Mouse (Mus musculus): ENCODE measurements around the gene Cdk17. TPM values are rescaled to one million over a fixed set of nuclear protein-coding genes. Genes with fewer than 3 reads are reported as not detected.

Gene Cdk17
- polyA plus RNA-seq, 1 experiment from 2014 or later = 29.9 TPM

- no peak for TF ChIP-seq CTCF (IDR thresholded peaks at IDR 0.05)
- CTCF ChIA-PET = interaction anchor here (0.7 to 1.3 kb wide), 5 partner anchors 17 to 48 kb away, joined by 3 read pairs; no protein-coding TSS in a partner anchor
- POLR2A ChIA-PET = interaction anchor here (0.6 to 0.9 kb wide), 3 partner anchors 17 to 121 kb away, joined by 3 to 4 read pairs (median 4); no protein-coding TSS in a partner anchor
- H3K27me3 ChIP-seq = no peaks in the 10 kb centered on the region
- in situ Hi-C loops (cut with MboI; ENCODE audit: low pct_unique_long_range_greater_than_20kb) = no loop called here
- no peak for ATAC-seq
- no peak for DNase-seq (ENCODE audit: low read depth, low spot score)
These were observed 148.7 kb downstream of the Cdk17 start for GRCm38 (mm10) chr10:93309131-93309933.

GRCm38 (mm10) chr10:93309934-93310621 is 149.4 kb downstream of the Cdk17 start:
- no peaks in the 10 kb centered on the region for H3K27me3 ChIP-seq
- ChIA-PET CTCF (interaction anchor here (0.9 to 1.1 kb wide), 2 partner anchors 23 to 45 kb away, joined by 3 read pairs; no protein-coding TSS in a partner anchor), POLR2A (interaction anchor here (0.6 to 0.9 kb wide), 5 partner anchors 16 to 120 kb away, joined by 3 to 4 read pairs (median 3); no protein-coding TSS in a partner anchor)
- ATAC-seq (no peak), DNase-seq (ENCODE audit: low read depth, low spot score) (no peak)
- in situ Hi-C loops (cut with MboI; ENCODE audit: low pct_unique_long_range_greater_than_20kb) = no loop called here
- TF ChIP-seq CTCF (IDR thresholded peaks at IDR 0.05) = no peak

- H3K27me3 ChIP-seq = no peaks in the 10 kb centered on the region
- no peak for TF ChIP-seq CTCF (IDR thresholded peaks at IDR 0.05)
- ATAC-seq = peak; percentile 69
- in situ Hi-C loops (cut with MboI; ENCODE audit: low pct_unique_long_range_greater_than_20kb) = no loop called here
- ChIA-PET POLR2A (interaction anchor here (0.7 to 1.0 kb wide), 2 partner anchors 14 to 48 kb away, joined by 3 to 9 read pairs; no protein-coding TSS in a partner anchor), CTCF (no interaction called here)
- DNase-seq (ENCODE audit: low read depth, low spot score) = no peak
These were observed 150.2 kb downstream of the Cdk17 start, which contains the start of gene Elk3 for GRCm38 (mm10) chr10:93310721-93311411. Gene Elk3, minus strand, starts transcription at chr10:93311135.

GRCm38 (mm10) chr10:93311576-93311975 is 150.9 kb downstream of the Cdk17 start:
- TF ChIP-seq CTCF (IDR thresholded peaks at IDR 0.05) = no peak
- no peaks in the 10 kb centered on the region for H3K27me3 ChIP-seq
- POLR2A ChIA-PET = interaction anchor here (1.0 kb wide), 1 partner anchor 14 kb away, joined by 9 read pairs; no protein-coding TSS in a partner anchor
- no peak for ATAC-seq
- in situ Hi-C loops (cut with MboI; ENCODE audit: low pct_unique_long_range_greater_than_20kb) = no loop called here
- CTCF ChIA-PET = no interaction called here
- DNase-seq (ENCODE audit: low read depth, low spot score) = no peak

Other genes with a start within 250 kb of the Cdk17 start
- 3.1 TPM for gene Cfap54, start 79.3 kb upstream of the Cdk17 start, polyA plus RNA-seq (2021)
- gene Elk3, start 150.3 kb downstream of the Cdk17 start, polyA plus RNA-seq (2021) = 65.2 TPM